Mouse (Mus musculus) heart, embryonic 14.5 days (tissue): ENCODE measurements around the gene Lrrc7. TPM values are rescaled to one million over a fixed set of nuclear protein-coding genes. Genes with fewer than 3 reads are reported as not detected.

Experiments used
- ATAC-seq: fragments of 200-750 bp; cut with Nextera tagmentation; 2 replicates; pipeline ENCODE4 v1.8.0; 2017; ENCODE audit warnings: low read depth, moderate TSS enrichment; ENCODE audit not compliant: insufficient number of reproducible peaks, insufficient read depth, low FRiP score
- H3K27ac ChIP-seq, 2 experiments: fragments of 200-500 bp in 1 of 2; fragments of 300-500 bp in 1 of 2; sonication (generic) in 1 of 2; replicated peaks in 1 of 2; 2 replicates each; pipeline ENCODE4 v1.5.1; 2012 to 2014; ENCODE audit warnings: low read depth in 2 of 2, low read length in 2 of 2, control low read depth in 1 of 2, mild to moderate bottlenecking in 1 of 2, mixed read lengths in 1 of 2; ENCODE audit not compliant: control insufficient read depth in 1 of 2, insufficient read depth in 1 of 2
- H3K27me3 ChIP-seq: fragments of 300-500 bp; sonication (generic); 2 replicates; pipeline ENCODE4 v1.6.1; 2014; ENCODE audit warnings: mild to moderate bottlenecking, low read length, control low read depth; ENCODE audit not compliant: control insufficient read depth, insufficient read depth
- H3K36me3 ChIP-seq: fragments of 300-500 bp; sonication (generic); 2 replicates; pipeline ENCODE4 v1.6.1; 2014; ENCODE audit warnings: mild to moderate bottlenecking, control low read depth, low read length, mixed read lengths; ENCODE audit not compliant: control insufficient read depth, insufficient read depth
- H3K4me1 ChIP-seq, 2 experiments: fragments of 200-500 bp in 1 of 2; fragments of 300-500 bp in 1 of 2; sonication (generic) in 1 of 2; 2 replicates each; pipeline ENCODE4 v1.6.1; 2012 to 2014; ENCODE audit warnings: low read length in 2 of 2, control low read depth in 1 of 2, mixed read lengths in 1 of 2; ENCODE audit not compliant: control insufficient read depth in 2 of 2, insufficient read depth in 2 of 2
- H3K4me2 ChIP-seq: fragments of 300-500 bp; sonication (generic); 2 replicates; pipeline ENCODE4 v1.6.1; 2014; ENCODE audit warnings: mild to moderate bottlenecking, low read length
- H3K4me3 ChIP-seq, 2 experiments: fragments of 200-500 bp in 1 of 2; fragments of 300-500 bp in 1 of 2; sonication (generic) in 1 of 2; 2 replicates each; pipeline ENCODE4 v1.5.1; 2012 to 2014; ENCODE audit warnings: low read length in 2 of 2, mild to moderate bottlenecking in 2 of 2, control low read depth in 1 of 2, low read depth in 1 of 2, moderate library complexity in 1 of 2; ENCODE audit not compliant: control insufficient read depth in 1 of 2, insufficient read depth in 1 of 2
- H3K9ac ChIP-seq: fragments of 300-500 bp; sonication (generic); 2 replicates; pipeline ENCODE4 v1.6.1; 2014; ENCODE audit warnings: mild to moderate bottlenecking, low read length
- H3K9me3 ChIP-seq: fragments of 300-500 bp; sonication (generic); 2 replicates; pipeline ENCODE4 v1.6.1; 2016; ENCODE audit warnings: low read length, control low read depth; ENCODE audit not compliant: control insufficient read depth
- WGBS: fragments of 180-500 bp; shearing (Covaris S2); extraction: QIAGEN DNeasy Blood & Tissue Kit; methylation state at CpG from one replicate; pipeline ENCODE4 v1.1.7; 2014; 5-methylcytosine and 5-hydroxymethylcytosine counted together
- polyA plus RNA-seq: library from polyadenylated mRNA; unstranded; fragments of >200 nt; fragmentation: Nextera tagmentation; extraction: Ambion mirVana; gene quantifications from 2 replicates; pipeline ENCODE4 v1.2.1, GENCODE M21; 2014

Lrrc7 gene
- polyA plus RNA-seq, 1 experiment from 2014 or later = 0.14 TPM

DNA sequence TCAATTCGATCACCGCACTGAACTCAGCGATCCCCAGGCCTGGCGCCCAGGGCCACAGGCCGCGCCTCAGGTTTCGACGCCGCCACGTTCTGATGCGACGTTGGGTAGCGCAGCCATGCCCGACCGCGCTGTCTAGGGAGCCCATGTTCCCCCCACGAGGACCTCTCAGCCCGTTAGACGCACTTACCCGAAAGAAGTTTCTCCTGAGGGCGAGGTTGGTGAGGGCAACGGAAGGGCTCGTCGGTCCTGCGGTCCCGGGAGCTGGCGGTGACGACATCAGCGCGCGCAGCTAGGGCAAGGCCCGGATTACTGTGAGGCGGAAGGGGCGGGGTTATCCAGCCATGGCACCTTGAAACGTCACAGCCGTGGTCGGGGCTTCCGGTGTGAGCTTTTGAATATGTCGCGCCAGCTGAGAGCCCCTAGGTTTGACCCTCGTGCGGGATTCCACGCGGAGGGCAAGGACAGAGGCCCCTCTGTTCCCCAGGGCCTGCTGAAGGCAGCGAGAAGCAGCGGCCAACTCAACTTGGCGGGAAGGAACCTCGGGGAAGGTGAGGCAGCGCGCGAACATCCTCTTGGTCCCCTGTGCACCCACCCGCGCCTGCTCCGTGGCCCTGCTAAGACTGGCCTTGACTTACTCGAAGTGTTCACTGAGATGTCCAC lies 525.6 kb downstream of the Lrrc7 start, which contains the start of the genes Srsf11 and Lrrc40:
Gene Srsf11, minus strand, starts transcription at position 311 of the 660 bp plus-strand sequence.
Gene Lrrc40, plus strand, starts transcription at position 334 of the 660 bp plus-strand sequence.
- H3K27me3 ChIP-seq = no peaks in the 10 kb centered on the region
- peak within 1 kb of the TSS; percentile 89 to 90 for H3K27ac ChIP-seq
- H3K4me1 ChIP-seq = peaks cover 3 to 22% of the 10 kb centered on the region in 2 experiments; a peak in 3 of 4 replicates
- peak within 1 kb of the TSS; percentile 89 for H3K9ac ChIP-seq
- peak within 1 kb of the TSS; percentile 76 to 84 for H3K4me3 ChIP-seq
- H3K4me2 ChIP-seq = peak within 1 kb of the TSS; percentile 70
- H3K36me3 ChIP-seq = peaks cover 3% of the 10 kb centered on the region
- H3K9me3 ChIP-seq = no peaks in the 10 kb centered on the region
- under 1% methylated on average over 55 of the region's 55 CpGs for WGBS
- ATAC-seq = peak; percentile 94

GRCm38 (mm10) chr3:158035866-158036265 lies 526.2 kb downstream of the Lrrc7 start:
- ATAC-seq = no peak
- H3K36me3 ChIP-seq = peaks cover 3% of the 10 kb centered on the region
- H3K27ac ChIP-seq = peak overlapping the region; percentile 89 to 90
- H3K4me2 ChIP-seq = peak overlapping the region; percentile 70
- H3K9me3 ChIP-seq = no peaks in the 10 kb centered on the region
- H3K9ac ChIP-seq = peak overlapping the region; percentile 89
- H3K27me3 ChIP-seq = no peaks in the 10 kb centered on the region
- 2% methylated on average over 11 of the region's 11 CpGs for WGBS
- peaks cover 3 to 22% of the 10 kb centered on the region in 2 experiments; a peak in 3 of 4 replicates for H3K4me1 ChIP-seq
- peak overlapping the region; percentile 76 to 84 for H3K4me3 ChIP-seq
